22 mouse cellular contexts compared by ENCODE assay signal in the genomic region with DNA sequence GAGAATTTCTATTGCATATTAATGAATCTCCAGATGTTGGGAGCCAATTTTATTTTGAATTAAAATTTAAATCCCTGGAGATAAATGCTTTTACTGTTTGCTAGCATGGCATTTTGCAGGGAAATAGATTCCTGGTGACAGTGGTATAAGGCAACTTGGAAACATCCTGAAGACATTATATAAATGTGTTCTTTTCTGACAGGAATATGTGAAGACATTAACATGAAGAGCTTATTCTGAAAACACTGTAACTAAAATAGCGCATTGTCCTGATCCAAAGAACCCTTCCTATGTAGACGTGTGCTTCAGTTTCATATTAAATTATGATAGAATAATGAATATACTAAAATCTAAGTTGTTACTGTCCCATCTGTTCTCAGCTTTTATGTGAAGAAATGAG.
"Had no signal": no experiment of that assay in that cellular context is flagged by ENCODE, and none has a peak within 500 bp of the region (broad histone marks: within the 10 kb centered on the region; RNA-seq: fewer than 3 reads in every experiment).

No protein-coding gene starts in this region.

- DNase-seq: heart, postnatal 10 days; heart, postnatal 14 days; heart, postnatal 36 days; heart, postnatal 4 days; kidney, adult 11 months; kidney, adult 18-20 months; kidney, adult 2 months; kidney, adult 8-10 months; kidney, adult 9 months; kidney, postnatal 10 days; kidney, postnatal 14 days; kidney, postnatal 25 days; kidney, postnatal 36 days; kidney, postnatal 4 days; layer of hippocampus, adult 9-11 months; layer of hippocampus, postnatal 36 days had no signal

- ATAC-seq: hindbrain, embryonic 16.5 days; hindbrain, postnatal 0 days; inflammation-experienced regulatory T-cells, adult 6 months; intestine, embryonic 15.5 days; intestine, embryonic 16.5 days; intestine, postnatal 0 days had no signal
